Mouse (Mus musculus): Measurements from ENCODE around the gene 4933403O08Rik.

4933403O08Rik gene

DNA sequence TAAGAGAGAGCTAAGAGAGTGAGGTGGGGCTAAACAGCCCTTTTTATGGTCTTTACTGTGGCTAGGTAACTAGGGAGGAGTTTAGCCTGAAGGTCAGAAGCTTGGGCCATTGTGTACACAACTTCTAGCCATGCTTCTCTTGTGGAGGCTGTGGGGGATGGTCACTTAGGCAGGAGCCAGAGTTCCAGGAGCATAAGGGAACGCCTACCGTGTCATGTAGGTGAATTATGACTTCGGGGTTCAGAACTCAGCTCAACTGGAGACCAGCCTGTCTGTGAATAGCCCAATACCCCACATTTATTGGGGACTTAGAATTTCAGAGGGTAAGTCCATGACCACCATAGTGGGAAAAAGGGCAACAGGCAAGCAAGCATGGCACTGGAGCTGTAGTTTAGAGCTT, at the start of gene 4933403O08Rik:
Gene 4933403O08Rik (plus strand): TSS at position 301 of the 400 bp plus-strand sequence.
- DNase-seq = no peak

DNA sequence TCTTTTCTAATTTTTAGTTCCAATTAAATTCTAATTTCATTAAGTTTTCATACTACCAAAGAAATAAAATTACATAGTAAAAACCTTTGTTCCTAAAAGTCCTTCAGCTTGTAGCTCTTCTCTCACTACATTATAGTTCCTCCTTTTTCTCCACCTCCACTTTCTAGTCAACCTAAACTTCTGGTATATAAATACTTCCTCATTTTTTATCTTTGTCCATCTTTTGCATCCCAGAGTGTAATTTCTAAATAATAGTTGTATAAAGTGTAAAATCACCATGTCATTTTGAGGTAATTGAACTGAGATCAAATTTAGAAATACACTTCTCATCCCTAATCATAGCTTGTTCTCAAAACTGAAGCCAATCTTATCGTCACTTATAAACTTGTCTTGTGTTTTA, 4.1 kb downstream of the 4933403O08Rik start:
- no peak for DNase-seq

- DNase-seq = no peak
Observed at GRCm38 (mm10) chrX:112255513-112255912, 16.7 kb downstream of the 4933403O08Rik start.

- no peak for DNase-seq
Observed at GRCm38 (mm10) chrX:112273550-112273949, 34.7 kb downstream of the 4933403O08Rik start.
